Mouse (Mus musculus) layer of hippocampus, adult 9-11 months (tissue): ENCODE measurements around the gene Tas2r104.

Source experiments
- DNase-seq: peaks from one replicate; pipeline ENCODE4 v3.0.0; 2022

The Tas2r104 gene

GRCm38 (mm10) chr6:131685644-131686043 is at the start of gene Tas2r104:
Gene Tas2r104 (minus strand): TSS chr6:131685744.
- no peak for DNase-seq

GRCm38 (mm10) chr6:131712803-131713202 is 27.3 kb upstream of the Tas2r104 start:
- DNase-seq = no peak

- no peak for DNase-seq
Observed at GRCm38 (mm10) chr6:131689963-131690362, 4.4 kb upstream of the Tas2r104 start, which contains the start of gene Tas2r114. Gene Tas2r114 (minus strand): TSS chr6:131690063.

GRCm38 (mm10) chr6:131687395-131687794 is 1.9 kb upstream of the Tas2r104 start, which contains the start of gene Tas2r105:
Gene Tas2r105 (minus strand): TSS chr6:131687495.
- no peak for DNase-seq

GRCm38 (mm10) chr6:131678786-131679185 is 6.8 kb downstream of the Tas2r104 start, which contains the start of gene Tas2r106:
Gene Tas2r106 (minus strand): TSS chr6:131678886.
- no peak for DNase-seq

- no peak for DNase-seq
Observed at GRCm38 (mm10) chr6:131660049-131660448, 25.5 kb downstream of the Tas2r104 start, which contains the start of gene Tas2r107. Gene Tas2r107 (minus strand): TSS chr6:131660149.
